Mouse (Mus musculus) ES-CJ7 (cell line): Measurements from ENCODE around the gene Prm1.
"Not testable (repeated sequence)": the region's sequence is repeated elsewhere in the genome, so short reads cannot be mapped to it uniquely, and the experiment has no call there.

Experiments
- DNase-seq: peaks from one replicate; pipeline ENCODE4 v3.0.0; 2011; ENCODE audit warnings: low read depth, low spot score

Prm1 gene

DNA sequence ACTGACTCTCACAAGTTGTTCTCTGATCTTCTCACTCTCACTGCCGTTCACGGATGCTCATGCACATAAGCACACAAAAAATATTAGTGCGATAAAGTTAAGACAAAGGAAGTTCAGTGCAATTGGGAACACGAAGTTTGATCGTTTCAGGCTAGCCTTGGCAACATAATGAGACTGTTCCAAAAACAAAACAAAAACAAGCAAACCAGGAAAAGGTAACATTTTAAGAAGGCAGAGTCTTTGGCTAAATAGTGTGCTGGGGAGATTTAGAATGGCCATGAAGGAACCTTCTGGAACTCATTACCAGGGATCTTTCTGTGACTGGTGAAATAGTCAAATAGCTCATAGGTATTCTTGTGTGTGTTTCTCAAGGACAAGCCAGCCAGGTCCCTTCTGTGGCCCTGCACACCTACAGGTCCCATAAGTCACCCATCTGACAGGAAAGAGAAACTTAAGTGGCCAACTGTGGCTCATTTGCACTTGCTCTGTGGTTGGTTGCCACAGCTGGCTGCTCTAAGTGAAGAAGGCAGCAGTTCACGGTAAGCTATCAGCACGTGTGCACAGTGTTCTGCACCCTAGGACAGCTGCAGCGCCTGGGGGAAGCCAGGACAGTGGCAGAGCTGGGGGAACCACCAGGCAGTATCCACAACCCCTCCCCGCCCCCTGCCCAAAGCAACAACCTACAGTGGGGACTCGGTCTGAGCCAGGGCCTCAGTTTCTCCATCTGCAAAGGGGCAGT lies at the start of gene Prm1:
Gene Prm1 (minus strand): TSS at position 51 of the 739 bp plus-strand sequence.
- DNase-seq, result no peak

DNA sequence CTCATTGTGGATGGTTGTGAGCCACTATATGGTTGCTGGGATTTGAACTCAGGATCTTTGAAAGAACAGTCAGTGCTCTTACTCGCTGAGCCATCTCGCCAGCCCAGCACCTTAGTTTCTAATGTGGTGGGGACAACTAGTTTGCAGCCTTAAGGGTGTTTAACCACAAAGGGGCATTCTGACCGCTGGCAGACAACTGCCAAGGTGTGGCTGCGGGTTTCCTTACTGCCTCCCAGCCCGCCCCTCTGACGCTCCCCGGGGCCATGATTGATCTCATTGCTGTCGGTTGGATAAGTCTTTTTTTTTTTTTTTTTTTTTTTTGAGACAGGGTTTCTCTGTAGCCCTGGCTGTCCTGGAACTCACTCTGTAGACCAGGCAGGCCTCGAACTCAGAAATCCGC lies 46.6 kb upstream of the Prm1 start:
- DNase-seq, result not testable (repeated sequence)

DNA sequence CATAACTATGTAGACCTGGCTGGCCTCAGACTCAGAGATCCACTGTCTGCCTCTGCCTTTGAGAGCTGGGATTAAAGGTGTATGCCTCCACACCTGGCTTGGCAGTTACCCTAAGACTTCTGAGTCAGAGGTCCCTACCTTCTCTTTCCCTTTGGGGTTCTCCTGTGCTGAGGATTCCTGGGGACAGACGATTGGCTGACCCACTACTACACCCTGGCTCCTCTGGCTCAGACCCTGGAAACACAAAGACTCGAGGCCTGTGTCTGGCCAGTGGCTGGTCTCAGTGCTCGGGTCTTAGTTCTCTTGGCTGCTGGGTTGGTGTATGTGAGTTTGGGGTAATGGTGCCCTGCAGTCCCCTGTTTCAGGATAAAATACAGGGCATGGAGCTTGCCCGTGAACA lies 45.3 kb upstream of the Prm1 start:
- DNase-seq, result no peak

GRCm38 (mm10) chr16:10849965-10850861 lies 44.6 kb upstream of the Prm1 start:
- DNase-seq, result no peak

- peak; percentile 91 for DNase-seq
Measured at GRCm38 (mm10) chr16:10846503-10846902, 40.9 kb upstream of the Prm1 start.

- DNase-seq, result no peak
Measured at GRCm38 (mm10) chr16:10845952-10846351, 40.3 kb upstream of the Prm1 start.

GRCm38 (mm10) chr16:10844319-10844670 lies 38.7 kb upstream of the Prm1 start:
- DNase-seq, result no peak

DNA sequence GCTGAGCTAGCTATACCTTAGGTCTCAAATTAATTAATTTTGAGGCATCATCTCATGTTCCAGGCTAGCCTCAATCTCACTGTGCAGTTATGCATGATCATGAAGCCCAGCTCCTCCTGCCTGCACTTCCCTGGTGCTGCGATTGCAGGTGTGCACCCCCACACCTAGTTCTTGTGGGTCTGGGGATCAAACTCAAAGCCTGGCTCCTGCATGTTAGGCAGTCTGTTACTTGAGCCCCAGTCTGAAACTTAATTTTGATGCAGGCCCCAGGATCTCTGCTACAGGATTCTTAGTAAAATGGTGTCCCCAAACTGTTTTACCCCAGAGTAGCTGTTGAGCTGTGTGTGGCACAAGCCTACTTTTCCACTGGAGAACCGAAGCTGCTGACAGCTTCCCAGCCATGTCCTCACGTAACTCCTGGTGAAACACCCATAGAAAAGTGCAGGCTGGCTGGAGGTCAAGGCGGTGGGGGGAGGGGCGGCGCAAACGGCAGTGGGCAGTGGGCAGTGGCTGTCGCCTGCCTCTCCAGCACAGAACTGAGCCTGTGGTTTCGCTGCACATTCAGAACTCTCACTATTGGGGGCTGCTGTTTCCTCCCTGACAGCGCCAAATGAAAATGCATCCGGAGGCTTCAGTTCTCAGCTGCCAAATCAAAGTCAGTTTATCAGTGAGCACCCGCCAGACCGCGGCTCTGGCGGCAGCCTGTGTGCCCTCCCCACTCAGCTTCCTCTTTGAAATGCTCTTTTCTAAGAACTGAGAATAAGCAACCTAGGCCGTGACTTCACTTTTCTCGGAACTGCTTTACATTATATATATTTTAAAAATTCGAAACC lies 38.1 kb upstream of the Prm1 start:
- DNase-seq, result no peak

DNA sequence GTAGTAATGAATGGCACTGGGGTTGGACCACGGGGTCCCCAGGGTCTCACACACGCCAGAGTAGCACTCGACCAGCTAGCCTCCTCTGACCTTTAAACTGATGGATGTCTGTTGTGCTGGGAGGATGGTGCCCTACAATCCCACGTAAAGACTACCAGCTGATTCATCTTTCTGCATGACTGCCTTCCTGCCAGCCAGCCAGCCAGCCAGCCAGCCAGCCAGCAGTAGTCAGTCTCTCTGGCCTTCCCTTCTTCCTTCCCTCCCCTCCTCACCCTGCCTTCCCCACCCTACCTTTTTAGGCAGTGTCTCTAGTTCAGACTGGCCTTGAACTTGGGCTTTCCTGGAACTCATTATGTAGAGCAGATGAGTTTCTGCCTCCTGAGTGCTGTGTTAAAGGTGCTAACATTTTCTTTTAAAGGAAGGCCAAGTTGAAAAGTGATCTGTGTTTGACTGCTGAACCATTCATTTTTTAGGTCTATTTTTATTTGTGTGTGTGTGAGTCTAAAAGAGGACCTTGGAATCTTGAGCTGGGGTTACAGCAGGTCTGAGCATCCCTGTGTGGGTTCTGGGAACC lies 36.7 kb upstream of the Prm1 start:
- no peak for DNase-seq

DNA sequence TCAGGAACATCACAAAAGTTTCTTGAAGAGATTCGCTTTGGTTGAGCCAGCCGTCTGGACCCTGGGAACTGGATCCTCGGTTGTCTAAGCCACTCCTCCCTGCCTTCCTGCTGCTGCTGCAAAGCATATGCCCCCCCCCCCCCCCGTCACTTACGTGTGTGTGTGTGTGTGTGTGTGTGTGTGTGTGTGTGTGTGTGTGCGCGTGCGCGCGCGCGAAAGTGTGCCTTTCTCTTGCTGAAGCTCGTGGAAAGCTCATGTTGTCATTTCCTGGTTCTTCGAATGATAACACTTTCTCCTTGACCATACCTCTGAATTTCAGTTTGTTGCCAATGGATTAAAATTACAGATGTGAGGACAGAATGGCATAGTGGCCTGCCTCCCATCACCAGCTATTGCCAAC lies 34.4 kb upstream of the Prm1 start:
- no peak for DNase-seq

DNA sequence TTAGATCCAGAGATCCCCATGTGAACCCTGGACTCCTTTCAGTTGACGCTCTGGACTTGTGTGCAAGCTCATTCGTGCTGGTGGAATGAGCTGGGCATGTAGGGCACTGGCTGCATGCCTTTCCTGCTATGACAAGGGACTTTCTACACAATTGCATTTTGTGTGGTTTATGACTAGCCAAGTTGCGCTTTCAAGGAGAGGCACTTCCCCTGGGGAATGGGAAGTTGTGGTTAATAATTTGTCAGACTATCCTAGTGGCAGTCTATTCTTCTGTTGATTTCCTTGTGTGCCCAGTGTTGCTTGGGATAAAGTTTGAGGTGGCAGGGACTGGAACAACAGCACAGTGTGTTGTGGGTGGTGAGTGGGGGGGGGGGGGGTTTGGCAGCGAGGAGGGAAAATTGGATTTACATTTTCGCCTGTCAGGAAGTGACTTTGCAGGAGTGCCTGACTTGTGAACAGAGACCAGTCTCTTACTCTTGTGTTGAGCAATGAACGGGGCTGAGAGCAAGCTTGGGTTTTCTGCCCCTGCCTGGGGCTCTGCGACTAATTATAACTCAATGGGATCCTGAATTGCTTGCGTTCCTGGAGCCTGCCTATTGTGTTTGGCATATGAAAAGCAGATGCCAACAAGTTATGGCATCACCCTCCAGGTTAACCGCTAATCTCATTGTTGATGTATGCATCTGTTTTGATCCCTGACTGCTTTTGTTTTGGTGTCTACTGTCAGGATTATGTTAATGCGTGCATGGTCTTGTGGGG lies 33.0 kb upstream of the Prm1 start:
- DNase-seq, result no peak

DNA sequence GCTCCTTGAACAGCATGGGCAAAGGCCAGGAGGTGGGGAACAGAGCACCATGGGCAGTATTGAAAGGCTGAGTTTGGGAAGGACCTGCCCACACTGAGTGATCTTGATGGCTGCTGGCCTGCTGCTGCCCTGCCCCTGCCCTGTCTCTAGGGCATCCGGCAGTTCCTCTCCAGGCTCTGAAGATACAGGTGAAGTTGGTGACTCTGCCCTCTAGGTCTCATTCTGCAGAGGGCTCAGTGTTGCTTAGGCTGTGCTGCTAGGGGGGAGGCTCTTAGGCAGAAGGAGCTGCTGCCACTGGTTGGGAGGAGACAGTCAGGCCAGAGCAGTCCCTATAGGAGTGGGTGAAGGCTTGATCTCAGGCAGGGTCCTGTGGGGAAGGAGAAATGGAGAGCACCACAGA lies 32.3 kb upstream of the Prm1 start:
- no peak for DNase-seq

DNA sequence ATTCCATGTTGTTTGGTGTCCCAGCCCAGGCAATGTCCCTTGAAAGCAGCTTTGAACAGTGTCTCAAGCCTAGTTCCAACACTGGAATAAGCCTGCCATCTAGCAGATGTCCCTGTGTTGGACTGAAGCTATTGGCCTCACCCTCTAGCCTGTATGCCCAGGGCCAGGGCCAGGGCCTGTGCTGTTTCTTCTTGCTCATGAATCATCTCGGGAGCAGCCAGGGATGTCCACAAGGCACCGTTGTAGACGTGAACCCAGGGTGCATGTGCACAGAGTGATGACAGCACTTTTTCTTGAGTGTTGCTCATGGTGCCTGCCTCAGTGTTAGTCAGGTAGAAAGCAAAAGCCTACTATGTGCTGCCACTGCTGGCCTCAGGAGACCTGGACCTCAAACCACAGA lies 31.6 kb upstream of the Prm1 start:
- DNase-seq, result no peak

DNA sequence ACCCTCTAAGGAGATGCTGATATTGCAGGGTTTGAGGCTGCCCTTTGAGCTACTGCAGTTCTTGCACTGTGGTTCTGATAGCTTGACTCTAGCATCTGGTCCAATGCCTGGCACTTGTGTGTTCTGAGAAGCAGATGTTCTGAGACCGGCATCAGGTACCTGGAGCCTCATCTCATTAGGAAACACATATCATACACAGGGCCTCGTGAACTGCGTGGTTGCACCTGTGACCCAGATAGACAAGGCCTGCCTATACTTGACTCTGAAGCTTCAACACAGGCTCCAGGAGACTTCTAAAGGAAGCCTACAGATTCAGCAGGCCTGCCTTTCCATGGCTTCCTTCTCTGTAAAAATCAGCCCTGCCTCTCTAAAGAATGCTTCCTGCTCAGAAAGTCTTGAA lies 30.7 kb upstream of the Prm1 start:
- DNase-seq, result no peak

DNA sequence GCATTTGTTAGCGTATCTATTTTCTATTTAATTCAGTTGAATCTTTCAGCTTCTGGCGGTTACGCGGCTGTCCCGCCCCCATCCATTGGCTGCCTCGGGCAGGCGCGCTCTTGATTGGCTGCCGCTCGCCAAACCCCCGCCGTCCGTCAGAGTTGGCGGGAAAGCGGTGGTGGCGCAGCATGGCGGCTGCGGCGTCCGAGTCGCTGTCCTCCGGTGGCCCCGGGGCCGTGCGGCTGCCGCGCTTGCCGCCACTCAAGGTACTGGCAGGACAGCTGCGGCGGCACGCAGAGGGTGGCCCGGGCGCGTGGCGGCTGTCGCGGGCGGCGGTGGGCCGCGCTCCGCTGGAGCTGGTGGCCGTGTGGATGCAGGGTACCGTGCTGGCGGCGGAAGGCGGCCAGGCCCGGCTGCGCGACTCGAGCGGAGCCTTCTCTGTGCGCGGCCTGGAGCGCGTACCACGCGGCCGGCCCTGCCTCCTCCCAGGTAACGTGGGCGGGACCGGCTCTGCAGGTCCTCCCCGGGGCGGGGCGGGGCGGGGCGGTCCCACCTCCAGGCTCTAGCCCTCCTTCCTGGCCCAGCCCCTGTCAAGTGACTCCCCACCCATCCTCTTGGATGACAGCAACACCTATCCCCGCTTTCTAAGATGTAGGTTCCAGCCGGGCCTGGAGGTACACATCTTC lies 29.4 kb upstream of the Prm1 start, which contains the start of gene Rmi2:
Gene Rmi2 (plus strand): TSS at position 149 of the 677 bp plus-strand sequence.
- peak; percentile 76 for DNase-seq

DNA sequence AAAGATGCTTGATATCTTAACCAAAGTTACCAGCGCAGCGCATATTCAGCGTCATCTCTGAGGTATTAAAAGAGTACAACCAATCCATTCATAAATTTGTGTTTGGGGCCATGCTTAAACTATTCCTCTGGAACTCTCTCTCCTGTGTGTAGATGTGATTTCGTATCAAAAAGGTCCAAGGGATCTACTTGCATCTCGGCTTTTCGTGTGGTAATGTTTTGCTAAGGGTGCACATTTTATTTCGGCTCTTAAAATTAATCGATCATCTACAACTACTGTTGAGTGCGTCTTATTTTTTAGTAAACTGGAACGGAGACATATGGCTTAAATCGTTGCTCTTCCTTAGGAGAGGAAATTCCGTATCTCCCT lies 28.9 kb upstream of the Prm1 start:
- DNase-seq, result no peak

DNA sequence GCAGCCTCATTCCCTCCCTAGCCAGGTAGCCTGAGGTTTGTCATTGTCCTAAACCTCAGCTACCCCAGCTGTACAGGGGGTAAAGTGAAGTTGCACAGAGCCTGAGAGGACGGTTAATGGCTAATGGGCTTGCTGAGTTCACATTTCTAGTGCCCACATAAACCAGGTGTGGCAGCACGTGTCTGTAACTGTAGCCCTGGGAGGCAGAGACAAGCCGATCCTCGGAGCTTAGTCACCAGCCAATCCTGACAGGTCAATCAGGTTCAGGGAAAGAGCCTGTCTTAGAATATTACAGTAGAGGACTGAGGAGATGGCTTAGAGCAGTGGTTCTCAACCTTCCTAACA lies 22.8 kb upstream of the Prm1 start:
- DNase-seq, result no peak

GRCm38 (mm10) chr16:10827766-10828460 lies 22.3 kb upstream of the Prm1 start:
- DNase-seq, result no peak

GRCm38 (mm10) chr16:10827269-10827668 lies 21.6 kb upstream of the Prm1 start:
- DNase-seq, result no peak

- no peak for DNase-seq
Measured at GRCm38 (mm10) chr16:10825840-10826239, 20.2 kb upstream of the Prm1 start.
